ENCODE assay signal across 15 mouse cellular contexts in genomic region chr4:117152714-117153113, GRCm38 (mm10). TPM values are rescaled to one million over a fixed set of nuclear protein-coding genes. Genes with fewer than 3 reads are reported as not detected.
DNase-seq lines count a peak whose midpoint lies in the region; ATAC-seq and TF ChIP-seq lines count a peak whose summit lies in the region.
"Had no signal": no experiment of that assay in that cellular context is flagged by ENCODE, and none has a peak within 500 bp of the region (broad histone marks: within the 10 kb centered on the region; RNA-seq: fewer than 3 reads in every experiment).

No protein-coding gene starts in this region.

- no peak for TF ChIP-seq EP300 in liver, embryonic 14.5 days (IDR thresholded peaks at IDR 0.05; ENCODE audit: low read depth)

- H3K27ac ChIP-seq in heart, embryonic 14.5 days (replicated peaks in 1 of 2; ENCODE audit: control insufficient read depth in 1 of 2, insufficient read depth in 1 of 2, low read depth in 2 of 2, low read length in 2 of 2): no peak overlapping the region
- no peak overlapping the region for H3K27ac ChIP-seq in embryonic facial prominence, embryonic 10.5 days (replicated peaks)
- H3K27ac ChIP-seq in liver, embryonic 14.5 days: peak overlapping the region; percentile 25; the same call in 1 of the 2 replicates
- no peak overlapping the region for H3K27ac ChIP-seq in cerebellum, adult 2 months (ENCODE audit: insufficient read depth, low read length)
- H3K27ac ChIP-seq: hindbrain, embryonic 15.5 days; midbrain, embryonic 15.5 days; neural tube, embryonic 15.5 days had no signal

- H3K36me3 ChIP-seq in heart, embryonic 14.5 days (ENCODE audit: control insufficient read depth, insufficient read depth, low read length): peaks cover 58% of the 10 kb centered on the region
- H3K36me3 ChIP-seq in E14TG2a.4 (ENCODE audit: insufficient read depth, low read length): peaks cover 71% of the 10 kb centered on the region
- H3K36me3 ChIP-seq in embryonic facial prominence, embryonic 10.5 days (replicated peaks): peaks cover 76% of the 10 kb centered on the region
- H3K36me3 ChIP-seq in liver, embryonic 14.5 days (replicated peaks; ENCODE audit: control insufficient read depth, insufficient read depth, low read depth): peaks cover 52% of the 10 kb centered on the region

- peaks cover 9 to 22% of the 10 kb centered on the region in 2 experiments for H3K4me1 ChIP-seq in heart, embryonic 14.5 days (ENCODE audit: control insufficient read depth in 2 of 2, insufficient read depth in 2 of 2, low read length in 2 of 2)
- peaks cover 68% of the 10 kb centered on the region for H3K4me1 ChIP-seq in E14TG2a.4 (replicated peaks; ENCODE audit: low read depth, low read length)
- peaks cover 23% of the 10 kb centered on the region for H3K4me1 ChIP-seq in embryonic facial prominence, embryonic 10.5 days
- H3K4me1 ChIP-seq in liver, embryonic 14.5 days (replicated peaks; ENCODE audit: control insufficient read depth in 2 of 2, insufficient read depth in 2 of 2, low read length in 1 of 2): peaks cover 9 to 17% of the 10 kb centered on the region in 2 experiments
- H3K4me1 ChIP-seq in cerebellum, adult 2 months (ENCODE audit: control insufficient read depth, insufficient read depth, low read length): no peaks in the 10 kb centered on the region

- no peak overlapping the region for H3K4me3 ChIP-seq in heart, embryonic 14.5 days (ENCODE audit: control insufficient read depth in 1 of 2, insufficient read depth in 1 of 2, low read depth in 1 of 2, low read length in 2 of 2)
- H3K4me3 ChIP-seq in E14TG2a.4 (replicated peaks; ENCODE audit: low read length): peak overlapping the region; percentile 94
- H3K4me3 ChIP-seq in embryonic facial prominence, embryonic 10.5 days: peak overlapping the region; percentile 89; the same call in 1 of the 2 replicates
- H3K4me3 ChIP-seq in liver, embryonic 14.5 days (ENCODE audit: insufficient read depth in 1 of 2, low read depth in 2 of 2, low read length in 2 of 2): peak overlapping the region in 1 of 2 experiments; percentile 85; a peak in 1 of 4 replicates
- no peak overlapping the region for H3K4me3 ChIP-seq in cerebellum, adult 2 months (replicated peaks; ENCODE audit: insufficient read depth, low read depth, low read length)
- H3K4me3 ChIP-seq: hindbrain, embryonic 15.5 days; midbrain, embryonic 15.5 days; neural tube, embryonic 15.5 days had no signal

- WGBS in heart, embryonic 14.5 days: 60% methylated on average over 5 of the region's 5 CpGs
- WGBS in embryonic facial prominence, embryonic 10.5 days: 82% methylated on average over 5 of the region's 5 CpGs
- 48% methylated on average over 5 of the region's 5 CpGs for WGBS in liver, embryonic 14.5 days (ENCODE audit: insufficient replicate concordance)
- WGBS in cerebellum, adult 2 months: 81% methylated on average over 5 of the region's 5 CpGs

- H3K9me3 ChIP-seq in heart, embryonic 14.5 days (ENCODE audit: control insufficient read depth, low read length): no peaks in the 10 kb centered on the region
- no peaks in the 10 kb centered on the region for H3K9me3 ChIP-seq in E14TG2a.4 (ENCODE audit: low read length)
- H3K9me3 ChIP-seq in embryonic facial prominence, embryonic 10.5 days: no peaks in the 10 kb centered on the region
- H3K9me3 ChIP-seq in liver, embryonic 14.5 days (ENCODE audit: control insufficient read depth, low read length): no peaks in the 10 kb centered on the region
- H3K9me3 ChIP-seq: hindbrain, embryonic 15.5 days; midbrain, embryonic 15.5 days; neural tube, embryonic 15.5 days had no signal

- TF ChIP-seq POLR2A in cerebellum, adult 2 months (IDR thresholded peaks at IDR 0.05; ENCODE audit: borderline replicate concordance, insufficient read depth, low read length): no peak

- no peak for DNase-seq in heart, postnatal 25 days (ENCODE audit: low spot score)
- DNase-seq in embryonic facial prominence, embryonic 10.5 days (ENCODE audit: low spot score): no peak
- no peak for DNase-seq in liver, embryonic 14.5 days (ENCODE audit: low read depth in 3 of 3, low spot score in 3 of 3)
- no peak for DNase-seq in cerebellum, adult 2 months
- no peak for DNase-seq in ovary, postnatal 36 days (ENCODE audit: low spot score)
- no peak for DNase-seq in urinary bladder, postnatal 10 days (ENCODE audit: low spot score)
- DNase-seq: gastrocnemius, postnatal 25 days; lung, postnatal 10 days; right cerebral cortex, postnatal 25 days had no signal

- H3K9ac ChIP-seq in heart, embryonic 14.5 days (ENCODE audit: low read length): peak overlapping the region; percentile 47; the same call in 1 of the 2 replicates
- peak overlapping the region; percentile 40 for H3K9ac ChIP-seq in liver, embryonic 14.5 days (replicated peaks)
- H3K9ac ChIP-seq: hindbrain, embryonic 15.5 days; midbrain, embryonic 15.5 days had no signal

- no peak overlapping the region for H3K4me2 ChIP-seq in heart, embryonic 14.5 days (ENCODE audit: low read length)
- H3K4me2 ChIP-seq in liver, embryonic 14.5 days (ENCODE audit: low read depth): peak overlapping the region; percentile 81
- H3K4me2 ChIP-seq: hindbrain, embryonic 15.5 days; midbrain, embryonic 15.5 days; neural tube, embryonic 15.5 days had no signal

- TF ChIP-seq CTCF in E14TG2a.4 (conservative IDR thresholded peaks at IDR 0.05; ENCODE audit: low read length): no peak
- TF ChIP-seq CTCF in liver, embryonic 14.5 days (IDR thresholded peaks at IDR 0.05; ENCODE audit: low read depth): no peak
- no peak for TF ChIP-seq CTCF in cerebellum, adult 2 months (IDR thresholded peaks at IDR 0.05; ENCODE audit: borderline replicate concordance, insufficient read depth, low read depth, low read length)

- no peak for ATAC-seq in heart, embryonic 14.5 days (ENCODE audit: insufficient number of reproducible peaks, insufficient read depth, low FRiP score, low read depth)
- no peak for ATAC-seq in liver, embryonic 14.5 days (ENCODE audit: insufficient read depth)
- ATAC-seq: midbrain, embryonic 15.5 days had no signal

- H3K27me3 ChIP-seq in heart, embryonic 14.5 days (ENCODE audit: control insufficient read depth, insufficient read depth, low read length): no peaks in the 10 kb centered on the region
- no peaks in the 10 kb centered on the region for H3K27me3 ChIP-seq in E14TG2a.4 (ENCODE audit: insufficient read depth, low read length)
- H3K27me3 ChIP-seq in embryonic facial prominence, embryonic 10.5 days (replicated peaks; ENCODE audit: low read depth, poor library complexity, severe bottlenecking): no peaks in the 10 kb centered on the region
- H3K27me3 ChIP-seq in liver, embryonic 14.5 days (ENCODE audit: control insufficient read depth, insufficient read depth, low read length): no peaks in the 10 kb centered on the region
- no peaks in the 10 kb centered on the region for H3K27me3 ChIP-seq in cerebellum, adult 2 months (ENCODE audit: control insufficient read depth, insufficient read depth, low read length)
- H3K27me3 ChIP-seq: hindbrain, embryonic 15.5 days; midbrain, embryonic 15.5 days; neural tube, embryonic 15.5 days had no signal

- intact Hi-C loops in heart, postnatal 25 days (cut with DNase I): no loop called here

RNA-seq across cellular contexts. Expression of gene Rps8, which starts 3.3 kb away (rescaled TPM):
- 784 and 900 TPM in 2 replicates for polyA plus RNA-seq in heart, embryonic 14.5 days (2014; fragmentation: Nextera tagmentation; extraction: Ambion mirVana)
- 100 to 1,000 TPM; 571 to 648 TPM for total RNA-seq in heart, postnatal 25 days (2021)
- polyA plus RNA-seq in embryonic facial prominence, embryonic 10.5 days (2016; fragmentation: Nextera tagmentation; extraction: Ambion mirVana): 897 and 923 TPM in 2 replicates
- polyA plus RNA-seq in liver, embryonic 14.5 days (2012; rRNA removed): 908 and 935 TPM in 2 replicates
- polyA plus RNA-seq in liver, embryonic 14.5 days (2014; fragmentation: Nextera tagmentation; extraction: Ambion mirVana): 901 and 915 TPM in 2 replicates
- polyA plus RNA-seq in cerebellum, adult 2 months (2012; rRNA removed): 458 and 507 TPM in 2 replicates

RNA-seq across cellular contexts. Expression of gene Plk3, which starts 19.0 kb away (rescaled TPM):
- 1.6 and 2.0 TPM in 2 replicates for polyA plus RNA-seq in heart, embryonic 14.5 days (2014; fragmentation: Nextera tagmentation; extraction: Ambion mirVana)
- total RNA-seq in heart, postnatal 25 days (2021): 1 to 10 TPM; 1.5 to 2.1 TPM
- polyA plus RNA-seq in embryonic facial prominence, embryonic 10.5 days (2016; fragmentation: Nextera tagmentation; extraction: Ambion mirVana): 7.9 and 15.1 TPM in 2 replicates
- polyA plus RNA-seq in liver, embryonic 14.5 days (2012; rRNA removed): 1.7 and 2.0 TPM in 2 replicates
- polyA plus RNA-seq in liver, embryonic 14.5 days (2014; fragmentation: Nextera tagmentation; extraction: Ambion mirVana): 1.1 TPM in 2 replicates
- 11.2 and 13.6 TPM in 2 replicates for polyA plus RNA-seq in cerebellum, adult 2 months (2012; rRNA removed)

RNA-seq across cellular contexts. Expression of gene Tctex1d4, which starts 26.1 kb away (rescaled TPM):
- polyA plus RNA-seq in heart, embryonic 14.5 days (2014; fragmentation: Nextera tagmentation; extraction: Ambion mirVana): not detected in 2 replicates
- total RNA-seq in heart, postnatal 25 days (2021): not detected
- polyA plus RNA-seq in embryonic facial prominence, embryonic 10.5 days (2016; fragmentation: Nextera tagmentation; extraction: Ambion mirVana): not detected in 2 replicates
- not detected in 2 replicates for polyA plus RNA-seq in liver, embryonic 14.5 days (2012; rRNA removed)
- polyA plus RNA-seq in liver, embryonic 14.5 days (2014; fragmentation: Nextera tagmentation; extraction: Ambion mirVana): not detected in 2 replicates
- polyA plus RNA-seq in cerebellum, adult 2 months (2012; rRNA removed): 0.92 and 2.2 TPM in 2 replicates
- total RNA-seq: gastrocnemius, postnatal 25 days had no signal
- polyA plus RNA-seq: forebrain, embryonic 11.5 days; midbrain, embryonic 15.5 days; neural tube, embryonic 15.5 days had no signal

RNA-seq across cellular contexts. Expression of gene Btbd19, which starts 27.2 kb away (rescaled TPM):
- 2.5 and 3.8 TPM in 2 replicates for polyA plus RNA-seq in heart, embryonic 14.5 days (2014; fragmentation: Nextera tagmentation; extraction: Ambion mirVana)
- 1 to 10 TPM; 2.0 to 3.3 TPM for total RNA-seq in heart, postnatal 25 days (2021)
- polyA plus RNA-seq in embryonic facial prominence, embryonic 10.5 days (2016; fragmentation: Nextera tagmentation; extraction: Ambion mirVana): 3.6 and 4.0 TPM in 2 replicates
- polyA plus RNA-seq in liver, embryonic 14.5 days (2012; rRNA removed): 2.7 and 2.9 TPM in 2 replicates
- 2.3 and 2.5 TPM in 2 replicates for polyA plus RNA-seq in liver, embryonic 14.5 days (2014; fragmentation: Nextera tagmentation; extraction: Ambion mirVana)
- 7.0 and 7.1 TPM in 2 replicates for polyA plus RNA-seq in cerebellum, adult 2 months (2012; rRNA removed)

RNA-seq across cellular contexts. Expression of gene Kif2c, which starts 29.7 kb away (rescaled TPM):
- polyA plus RNA-seq in heart, embryonic 14.5 days (2014; fragmentation: Nextera tagmentation; extraction: Ambion mirVana): 32.0 and 35.9 TPM in 2 replicates
- under 1 TPM; 0.31 to 0.34 TPM for total RNA-seq in heart, postnatal 25 days (2021)
- 115 and 119 TPM in 2 replicates for polyA plus RNA-seq in embryonic facial prominence, embryonic 10.5 days (2016; fragmentation: Nextera tagmentation; extraction: Ambion mirVana)
- 13.2 and 19.4 TPM in 2 replicates for polyA plus RNA-seq in liver, embryonic 14.5 days (2012; rRNA removed)
- 30.1 and 31.3 TPM in 2 replicates for polyA plus RNA-seq in liver, embryonic 14.5 days (2014; fragmentation: Nextera tagmentation; extraction: Ambion mirVana)
- 0.05 and 0.16 TPM in 2 replicates for polyA plus RNA-seq in cerebellum, adult 2 months (2012; rRNA removed)

Comparison
In these comparisons a context has a peak if more than half of its experiments do, and no peak if none do; other contexts are left out.
1. H3K4me3 ChIP-seq: peak in E14TG2a.4 (single experiment) and embryonic facial prominence, embryonic 10.5 days (single experiment); none in heart, embryonic 14.5 days (0 of 2) and cerebellum, adult 2 months (single experiment).